Mouse (Mus musculus) limb, embryonic 14.5 days (tissue): ENCODE data around the gene Lrrc55. TPM values are rescaled to one million over a fixed set of nuclear protein-coding genes. Genes with fewer than 3 reads are reported as not detected.

Experiments
- ATAC-seq: fragments of 200-750 bp; cut with Nextera tagmentation; 2 replicates; pipeline ENCODE4 v1.8.0; 2017; ENCODE audit warnings: low read depth, moderate number of reproducible peaks, moderate TSS enrichment; ENCODE audit not compliant: low FRiP score
- DNase-seq: peaks from one replicate; pipeline ENCODE4 v3.0.0-alpha.2; 2015; ENCODE audit warnings: low spot score
- H3K27ac ChIP-seq: fragments of 300-500 bp; sonication (generic); replicated peaks from 2 replicates; pipeline ENCODE4 v1.5.1; 2014; ENCODE audit warnings: low read depth, mild to moderate bottlenecking, low read length, moderate library complexity, mixed read lengths
- H3K27me3 ChIP-seq: fragments of 300-500 bp; sonication (generic); 2 replicates; pipeline ENCODE4 v1.6.1; 2014; ENCODE audit warnings: low read length, mixed read lengths; ENCODE audit not compliant: control insufficient read depth, insufficient read depth
- H3K36me3 ChIP-seq: fragments of 300-500 bp; sonication (generic); 2 replicates; pipeline ENCODE4 v1.6.1; 2014; ENCODE audit warnings: mild to moderate bottlenecking, low read length, moderate library complexity, mixed read lengths; ENCODE audit not compliant: control insufficient read depth, insufficient read depth
- H3K4me1 ChIP-seq: fragments of 300-500 bp; sonication (generic); 2 replicates; pipeline ENCODE4 v1.6.1; 2014; ENCODE audit warnings: antibody characterized with exemption, low read length, mixed read lengths; ENCODE audit not compliant: control insufficient read depth, insufficient read depth
- H3K4me2 ChIP-seq: fragments of 300-500 bp; sonication (generic); replicated peaks from 2 replicates; pipeline ENCODE4 v1.6.1; 2014; ENCODE audit warnings: low read depth, mild to moderate bottlenecking, low read length, moderate library complexity; ENCODE audit not compliant: severe bottlenecking
- H3K4me3 ChIP-seq: fragments of 300-500 bp; sonication (generic); replicated peaks from 2 replicates; pipeline ENCODE4 v1.5.1; 2014; ENCODE audit warnings: low read length
- H3K9ac ChIP-seq: fragments of 300-500 bp; sonication (generic); 2 replicates; pipeline ENCODE4 v1.6.1; 2014; ENCODE audit warnings: mild to moderate bottlenecking, low read depth, low read length, moderate library complexity; ENCODE audit not compliant: severe bottlenecking
- H3K9me3 ChIP-seq: fragments of 300-500 bp; sonication (generic); 2 replicates; pipeline ENCODE4 v1.6.1; 2016; ENCODE audit warnings: low read length; ENCODE audit not compliant: control insufficient read depth
- POLR2A ChIP-seq: fragments of 200-500 bp; IDR thresholded peaks from 2 replicates; pipeline ENCODE4 v1.8.0; 2012; ENCODE audit warnings: inconsistent platforms, mild to moderate bottlenecking, moderate library complexity, borderline replicate concordance; ENCODE audit not compliant: insufficient read depth, insufficient read length; ENCODE audit errors: extremely low read depth
- WGBS: fragments of 180-500 bp; shearing (Covaris S2); extraction: QIAGEN DNeasy Blood & Tissue Kit; methylation state at CpG from one replicate; pipeline ENCODE4 v1.1.7; 2014; 5-methylcytosine and 5-hydroxymethylcytosine counted together
- polyA plus RNA-seq, 2 experiments: library from polyadenylated mRNA; depleted of rRNA in 1 of 2; stranded (reverse) in 1 of 2; unstranded in 1 of 2; fragments of >200 nt; fragmentation: Nextera tagmentation in 1 of 2; extraction: Ambion mirVana in 1 of 2; gene quantifications; 2 replicates each; pipeline versions ENCODE4 v1.2.1 to v1.2.3; 2012 to 2014

Lrrc55 gene
- polyA plus RNA-seq, 2 experiments: 1.0 to 1.3 TPM

DNA sequence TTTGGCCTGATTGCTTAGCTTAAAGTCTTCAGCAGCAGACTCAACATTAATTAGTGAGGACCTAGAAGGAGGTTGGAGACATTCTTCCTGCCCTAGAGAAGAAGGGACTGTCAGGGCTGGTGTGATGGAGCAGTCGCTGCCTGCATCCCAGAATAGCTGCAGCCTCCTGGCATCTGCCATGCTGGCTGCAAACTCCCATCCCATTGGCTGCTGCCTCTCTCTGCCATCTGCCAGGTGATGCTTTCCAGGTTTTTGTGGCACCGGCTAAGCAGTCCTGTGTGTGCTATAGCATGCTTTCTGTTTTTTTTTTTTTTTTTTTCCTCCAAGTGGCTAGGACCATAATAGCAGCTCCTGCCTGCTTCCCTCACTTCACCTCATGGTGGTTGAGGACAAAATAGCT is 16.7 kb upstream of the Lrrc55 start:
- H3K4me1 ChIP-seq: no peaks in the 10 kb centered on the region
- H3K27me3 ChIP-seq: no peaks in the 10 kb centered on the region
- H3K4me3 ChIP-seq: no peak overlapping the region
- TF ChIP-seq POLR2A: no peak
- 48% methylated on average over 2 of the region's 2 CpGs for WGBS
- no peak overlapping the region for H3K27ac ChIP-seq
- ATAC-seq (no peak), DNase-seq (no peak)
- no peak overlapping the region for H3K9ac ChIP-seq
- H3K4me2 ChIP-seq: no peak overlapping the region
- no peaks in the 10 kb centered on the region for H3K36me3 ChIP-seq
- H3K9me3 ChIP-seq: no peaks in the 10 kb centered on the region

DNA sequence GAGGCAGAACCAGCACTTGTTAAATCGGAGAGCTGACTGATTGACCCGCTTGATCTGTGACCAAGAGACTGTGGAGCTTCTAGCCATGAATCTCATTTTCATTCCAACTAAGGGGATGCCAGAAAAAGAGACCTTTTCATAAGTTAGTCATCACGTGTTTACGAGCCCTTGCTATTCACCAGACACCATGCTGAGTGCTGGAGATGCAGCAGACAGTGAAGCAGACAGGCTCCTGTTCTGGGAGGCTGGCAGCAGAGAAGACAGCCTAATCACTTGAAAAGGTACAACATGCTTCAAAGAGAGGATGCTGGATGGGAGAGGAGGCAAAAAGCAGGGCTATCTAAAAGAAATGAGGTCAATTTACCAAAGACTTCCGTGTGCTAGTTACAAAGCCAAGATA is 12.3 kb upstream of the Lrrc55 start:
- Histone ChIP-seq H3K4me2 (no peak overlapping the region), H3K4me3 (no peak overlapping the region), H3K27ac (no peak overlapping the region), H3K4me1 (no peaks in the 10 kb centered on the region), H3K36me3 (no peaks in the 10 kb centered on the region), H3K9ac (no peak overlapping the region), H3K9me3 (no peaks in the 10 kb centered on the region), H3K27me3 (no peaks in the 10 kb centered on the region)
- TF ChIP-seq POLR2A: no peak
- ATAC-seq (no peak), DNase-seq (no peak)
- 63% methylated on average over 5 of the region's 5 CpGs for WGBS

DNA sequence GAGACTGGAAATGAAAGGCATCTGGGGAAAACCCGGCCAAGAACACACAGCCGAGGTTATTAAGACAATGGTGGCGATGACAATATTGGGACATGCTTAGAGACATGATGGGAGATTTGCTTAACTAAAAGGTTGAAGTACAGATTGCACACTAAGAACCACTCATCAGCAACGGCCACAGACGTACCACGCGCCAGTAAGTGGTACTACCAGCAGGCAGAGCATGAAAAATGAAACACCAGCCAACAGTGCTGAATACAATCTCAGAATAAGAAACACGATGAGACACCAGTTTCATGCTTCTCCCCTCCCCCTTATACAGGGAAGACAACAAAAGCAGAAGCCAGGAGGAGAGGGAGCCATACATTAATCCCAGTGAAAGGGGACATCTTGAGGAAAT is 8.2 kb upstream of the Lrrc55 start:
- Histone ChIP-seq H3K9ac (no peak overlapping the region), H3K4me1 (no peaks in the 10 kb centered on the region), H3K36me3 (no peaks in the 10 kb centered on the region), H3K4me3 (no peak overlapping the region), H3K4me2 (no peak overlapping the region), H3K9me3 (no peaks in the 10 kb centered on the region), H3K27me3 (no peaks in the 10 kb centered on the region), H3K27ac (no peak overlapping the region)
- TF ChIP-seq POLR2A: no peak
- DNase-seq: no peak
- 89% methylated on average over 8 of the region's 8 CpGs for WGBS
- ATAC-seq: no peak

DNA sequence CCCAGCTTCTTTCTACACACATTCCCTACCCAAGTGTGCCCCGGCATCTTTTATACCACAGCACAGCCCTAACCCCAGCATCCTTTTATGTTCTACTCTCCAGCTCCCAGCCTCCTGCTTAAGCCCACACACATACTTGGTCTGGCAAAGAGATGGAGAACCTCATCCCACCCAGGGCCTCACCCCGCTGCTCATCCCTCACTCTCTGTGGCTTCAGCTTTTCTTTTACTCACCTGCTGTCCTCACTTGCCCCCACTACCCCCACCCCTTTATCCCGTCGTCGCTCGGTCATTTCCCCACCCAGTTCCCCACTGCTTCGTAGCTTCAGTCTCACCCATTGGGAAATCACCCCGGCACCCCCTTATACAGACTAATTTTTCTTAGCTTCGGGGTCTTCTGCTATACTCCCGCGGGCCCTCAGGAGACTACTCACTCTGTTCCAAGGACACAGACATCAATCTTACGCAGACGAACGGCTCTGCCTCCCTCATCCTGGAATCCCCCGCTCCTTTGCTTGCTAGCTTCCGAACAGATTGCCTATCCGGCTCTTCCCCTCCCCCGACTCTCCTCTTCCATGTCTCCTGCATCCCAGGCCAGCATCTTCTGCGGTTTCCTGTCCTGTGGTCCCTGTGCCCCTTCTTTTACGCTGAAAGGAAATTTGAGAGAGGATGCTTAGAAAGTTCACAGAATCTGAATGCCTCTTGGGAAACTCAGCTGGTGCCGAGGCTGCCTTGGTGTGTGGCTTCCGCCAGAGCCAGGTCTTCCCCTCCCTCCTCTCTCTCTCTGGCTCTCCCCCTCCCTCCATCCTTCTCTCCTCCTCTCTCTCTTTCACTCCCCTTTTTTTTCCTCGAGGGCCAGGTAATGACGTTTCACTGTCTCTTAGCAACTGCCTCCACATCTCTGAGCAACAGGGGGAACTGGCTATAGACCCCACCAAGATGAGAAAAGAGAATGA is 1.3 kb upstream of the Lrrc55 start:
- no peak for DNase-seq
- H3K9ac ChIP-seq: peak overlapping the region; percentile 28; the same call in 1 of the 2 replicates
- peak overlapping the region; percentile 28 for H3K4me3 ChIP-seq
- peak; percentile 34; the same call in 1 of the 2 replicates for ATAC-seq
- H3K27ac ChIP-seq: no peak overlapping the region
- H3K4me2 ChIP-seq: peak overlapping the region; percentile 47
- H3K4me1 ChIP-seq: no peaks in the 10 kb centered on the region
- WGBS: 2% methylated on average over 24 of the region's 24 CpGs
- TF ChIP-seq POLR2A: no peak
- peaks cover 9% of the 10 kb centered on the region; the same call in 1 of the 2 replicates for H3K27me3 ChIP-seq
- H3K36me3 ChIP-seq: no peaks in the 10 kb centered on the region
- no peaks in the 10 kb centered on the region for H3K9me3 ChIP-seq

DNA sequence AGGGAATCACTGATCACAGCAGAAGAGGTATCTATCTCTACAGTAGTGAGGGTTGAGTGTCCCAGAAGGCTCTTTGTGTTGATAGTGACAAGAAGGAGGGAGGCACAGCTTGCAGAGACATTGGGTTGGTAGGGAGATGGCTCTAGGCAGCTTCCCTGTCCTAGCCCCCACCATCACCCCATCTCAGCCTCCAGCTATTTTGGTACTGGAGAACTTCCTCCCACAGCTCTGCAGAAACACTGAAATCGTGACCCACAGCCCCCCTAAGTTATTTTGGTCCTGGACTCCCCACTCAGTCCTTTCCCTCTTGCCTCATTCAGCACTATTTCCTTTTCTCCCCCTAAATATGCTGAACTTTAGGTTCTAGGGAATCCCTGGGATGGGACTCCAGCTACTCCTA is 2.4 kb downstream of the Lrrc55 start:
- Histone ChIP-seq H3K4me3 (no peak overlapping the region), H3K4me1 (no peaks in the 10 kb centered on the region), H3K9ac (no peak overlapping the region), H3K4me2 (no peak overlapping the region), H3K9me3 (no peaks in the 10 kb centered on the region), H3K27ac (no peak overlapping the region), H3K36me3 (no peaks in the 10 kb centered on the region), H3K27me3 (peaks cover 13% of the 10 kb centered on the region; the same call in 1 of the 2 replicates)
- no peak for ATAC-seq
- no peak for DNase-seq
- TF ChIP-seq POLR2A: no peak
- WGBS: 80% methylated on average over 1 of the region's 1 CpGs
